Mouse (Mus musculus): Measurements from ENCODE around the gene Rtl5. TPM values are rescaled to one million over a fixed set of nuclear protein-coding genes. Genes with fewer than 3 reads are reported as not detected.
A peak's percentile ranks its signal among the peaks of the same experiment; 100 is the strongest.

The Rtl5 gene
- polyA plus RNA-seq, 1 experiment from 2014 or later: 1.7 TPM

DNA sequence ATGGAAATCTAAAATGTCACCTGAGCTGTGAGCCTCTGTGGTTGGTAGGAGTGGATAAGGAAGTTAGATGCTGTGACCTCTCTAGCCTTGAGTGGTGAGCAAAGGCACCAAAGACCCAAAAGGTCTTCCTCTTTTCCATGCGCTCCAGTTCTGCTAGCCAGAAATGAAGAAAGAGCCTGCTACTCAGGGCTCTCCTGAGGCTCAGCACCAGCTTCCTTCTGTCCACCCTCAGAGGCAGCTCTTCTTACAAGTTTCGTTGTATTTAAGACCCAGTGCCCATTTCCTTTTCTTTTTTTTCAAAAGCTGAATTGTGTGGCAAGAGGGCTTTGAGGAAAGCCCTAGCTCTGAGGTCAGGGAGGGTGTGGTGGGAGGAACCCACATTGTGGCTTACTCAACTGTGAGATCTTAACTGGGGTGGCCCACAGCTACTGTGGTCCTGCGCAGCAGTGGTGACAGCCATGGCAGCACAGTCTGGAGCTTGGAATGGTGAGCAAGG is 34.2 kb downstream of the Rtl5 start:
- no peak overlapping the region for H3K4me3 ChIP-seq (ENCODE audit: low read depth, low read length)
- ATAC-seq: peak; percentile 38; the same call in 1 of the 2 replicates
- H3K4me1 ChIP-seq (ENCODE audit: insufficient read depth, low read depth, low read length): no peaks in the 10 kb centered on the region
- no peak overlapping the region for H3K4me2 ChIP-seq (replicated peaks; ENCODE audit: low read depth, low read length)
- no peaks in the 10 kb centered on the region for H3K36me3 ChIP-seq (ENCODE audit: insufficient read depth, low read length)
- peak; percentile 21 for DNase-seq (ENCODE audit: low spot score)
- H3K27ac ChIP-seq (ENCODE audit: low read length): no peak overlapping the region
- H3K9ac ChIP-seq (replicated peaks; ENCODE audit: low read depth): no peak overlapping the region
- H3K9me3 ChIP-seq (ENCODE audit: low read length): no peaks in the 10 kb centered on the region
- no peaks in the 10 kb centered on the region for H3K27me3 ChIP-seq (replicated peaks; ENCODE audit: insufficient read depth, low read length)
- WGBS: 74% methylated on average over 3 of the region's 3 CpGs
- TF ChIP-seq CTCF (IDR thresholded peaks at IDR 0.05): no peak
- TF ChIP-seq EP300 (IDR thresholded peaks at IDR 0.05): no peak

GRCm38 (mm10) chrX:102035671-102036070 is 35.4 kb downstream of the Rtl5 start:
- WGBS: 56% methylated on average over 3 of the region's 3 CpGs
- Histone ChIP-seq H3K27me3 (replicated peaks; ENCODE audit: insufficient read depth, low read length) (no peaks in the 10 kb centered on the region), H3K9me3 (ENCODE audit: low read length) (no peaks in the 10 kb centered on the region), H3K36me3 (ENCODE audit: insufficient read depth, low read length) (no peaks in the 10 kb centered on the region), H3K9ac (replicated peaks; ENCODE audit: low read depth) (no peak overlapping the region), H3K4me1 (ENCODE audit: insufficient read depth, low read depth, low read length) (no peaks in the 10 kb centered on the region), H3K27ac (ENCODE audit: low read length) (no peak overlapping the region), H3K4me3 (ENCODE audit: low read depth, low read length) (no peak overlapping the region), H3K4me2 (replicated peaks; ENCODE audit: low read depth, low read length) (no peak overlapping the region)
- TF ChIP-seq CTCF (IDR thresholded peaks at IDR 0.05): no peak
- no peak for TF ChIP-seq EP300 (IDR thresholded peaks at IDR 0.05)
- ATAC-seq: no peak
- no peak for DNase-seq (ENCODE audit: low spot score)

DNA sequence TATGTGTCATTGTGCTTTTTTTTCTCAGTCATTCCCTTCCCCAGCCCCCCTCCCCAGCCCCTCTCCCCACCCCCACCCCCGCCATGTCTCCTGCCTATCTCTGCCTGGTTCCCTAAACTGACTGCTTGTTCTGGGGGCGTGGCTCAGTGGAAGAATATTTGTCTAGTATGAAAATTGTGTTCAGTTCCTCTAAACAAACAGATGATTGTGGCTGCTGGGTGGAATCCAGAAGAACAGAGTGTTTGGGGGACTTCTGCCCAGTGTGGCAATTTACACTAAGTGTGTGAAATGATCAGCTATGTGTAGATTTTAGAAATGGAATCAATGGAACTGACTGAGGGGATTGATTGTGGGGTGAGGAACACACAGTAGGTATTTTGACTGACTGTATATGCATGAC is 37.5 kb downstream of the Rtl5 start:
- no peak overlapping the region for H3K4me3 ChIP-seq (ENCODE audit: low read depth, low read length)
- H3K4me2 ChIP-seq (replicated peaks; ENCODE audit: low read depth, low read length): no peak overlapping the region
- ATAC-seq: no peak
- no peak overlapping the region for H3K9ac ChIP-seq (replicated peaks; ENCODE audit: low read depth)
- H3K9me3 ChIP-seq (ENCODE audit: low read length): no peaks in the 10 kb centered on the region
- TF ChIP-seq EP300 (IDR thresholded peaks at IDR 0.05): no peak
- no peak for TF ChIP-seq CTCF (IDR thresholded peaks at IDR 0.05)
- DNase-seq (ENCODE audit: low spot score): no peak
- H3K27ac ChIP-seq (ENCODE audit: low read length): no peak overlapping the region
- WGBS: 92% methylated on average over 2 of the region's 2 CpGs
- no peaks in the 10 kb centered on the region for H3K4me1 ChIP-seq (ENCODE audit: insufficient read depth, low read depth, low read length)
- no peaks in the 10 kb centered on the region for H3K36me3 ChIP-seq (ENCODE audit: insufficient read depth, low read length)
- H3K27me3 ChIP-seq (replicated peaks; ENCODE audit: insufficient read depth, low read length): no peaks in the 10 kb centered on the region

DNA sequence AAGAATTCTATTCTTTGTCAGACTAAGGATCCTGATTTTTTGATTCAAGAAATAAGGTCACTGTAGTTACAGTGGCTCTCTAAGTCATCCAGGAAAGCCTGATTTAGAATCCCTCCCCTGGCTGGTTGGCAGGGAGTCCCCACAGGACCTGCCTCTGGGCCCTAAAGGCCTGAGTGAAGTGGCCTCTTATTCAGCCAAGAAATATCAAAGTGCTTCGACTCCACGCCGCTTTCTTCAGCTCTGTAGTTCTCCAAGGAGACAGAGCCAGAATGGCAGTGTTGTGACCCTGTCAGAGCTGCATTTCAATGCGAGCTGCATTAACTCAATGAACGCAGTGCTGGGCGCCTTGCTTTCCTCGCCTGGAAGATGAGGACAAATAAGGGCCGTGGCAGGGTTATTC is 38.7 kb downstream of the Rtl5 start:
- H3K27me3 ChIP-seq (replicated peaks; ENCODE audit: insufficient read depth, low read length): no peaks in the 10 kb centered on the region
- ATAC-seq (no peak), DNase-seq (ENCODE audit: low spot score) (no peak)
- no peak overlapping the region for H3K9ac ChIP-seq (replicated peaks; ENCODE audit: low read depth)
- no peak overlapping the region for H3K4me3 ChIP-seq (ENCODE audit: low read depth, low read length)
- 74% methylated on average over 8 of the region's 8 CpGs for whole genome bisulfite sequencing
- no peak overlapping the region for H3K27ac ChIP-seq (ENCODE audit: low read length)
- no peaks in the 10 kb centered on the region for H3K9me3 ChIP-seq (ENCODE audit: low read length)
- TF ChIP-seq EP300 (IDR thresholded peaks at IDR 0.05) (no peak), CTCF (IDR thresholded peaks at IDR 0.05) (no peak)
- no peaks in the 10 kb centered on the region for H3K4me1 ChIP-seq (ENCODE audit: insufficient read depth, low read depth, low read length)
- H3K36me3 ChIP-seq (ENCODE audit: insufficient read depth, low read length): no peaks in the 10 kb centered on the region
- H3K4me2 ChIP-seq (replicated peaks; ENCODE audit: low read depth, low read length): no peak overlapping the region

- ATAC-seq (peak; percentile 81), DNase-seq (ENCODE audit: low spot score) (peak; percentile 44)
- Histone ChIP-seq H3K9ac (replicated peaks; ENCODE audit: low read depth) (no peak overlapping the region), H3K4me1 (ENCODE audit: insufficient read depth, low read depth, low read length) (no peaks in the 10 kb centered on the region), H3K9me3 (ENCODE audit: low read length) (no peaks in the 10 kb centered on the region), H3K4me2 (replicated peaks; ENCODE audit: low read depth, low read length) (no peak overlapping the region), H3K36me3 (ENCODE audit: insufficient read depth, low read length) (no peaks in the 10 kb centered on the region), H3K27ac (ENCODE audit: low read length) (no peak overlapping the region), H3K27me3 (replicated peaks; ENCODE audit: insufficient read depth, low read length) (no peaks in the 10 kb centered on the region), H3K4me3 (ENCODE audit: low read depth, low read length) (no peak overlapping the region)
- WGBS: 26% methylated on average over 6 of the region's 6 CpGs
- TF ChIP-seq CTCF (IDR thresholded peaks at IDR 0.05): no peak
- TF ChIP-seq EP300 (IDR thresholded peaks at IDR 0.05): no peak
Observed at GRCm38 (mm10) chrX:102031851-102032250, 39.3 kb downstream of the Rtl5 start.

DNA sequence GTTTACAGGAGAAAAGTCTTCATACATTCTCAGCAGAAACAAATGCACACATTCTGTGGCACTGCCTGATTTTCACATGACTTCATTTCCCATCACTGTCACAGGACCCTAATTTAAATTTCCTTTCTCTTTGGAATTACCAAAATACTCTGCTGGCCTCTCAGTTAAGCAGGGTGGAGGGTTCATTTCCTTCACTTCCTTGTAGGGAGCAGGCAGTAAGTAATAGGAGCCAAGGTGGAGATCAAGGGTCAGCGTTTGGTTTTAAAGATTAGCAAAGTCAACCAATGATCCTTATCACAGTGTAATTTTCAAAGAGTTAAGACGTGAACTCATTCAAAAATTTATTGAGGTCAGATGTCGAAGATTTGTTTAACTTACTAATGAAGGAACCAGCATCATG is 46.1 kb downstream of the Rtl5 start:
- H3K4me2 ChIP-seq (replicated peaks; ENCODE audit: low read depth, low read length): no peak overlapping the region
- no peaks in the 10 kb centered on the region for H3K27me3 ChIP-seq (replicated peaks; ENCODE audit: insufficient read depth, low read length)
- no peak for ATAC-seq
- DNase-seq (ENCODE audit: low spot score): no peak
- H3K9ac ChIP-seq (replicated peaks; ENCODE audit: low read depth): no peak overlapping the region
- WGBS: 37% methylated on average over 3 of the region's 3 CpGs
- no peaks in the 10 kb centered on the region for H3K9me3 ChIP-seq (ENCODE audit: low read length)
- no peak for TF ChIP-seq EP300 (IDR thresholded peaks at IDR 0.05)
- TF ChIP-seq CTCF (IDR thresholded peaks at IDR 0.05): no peak
- H3K4me3 ChIP-seq (ENCODE audit: low read depth, low read length): no peak overlapping the region
- no peak overlapping the region for H3K27ac ChIP-seq (ENCODE audit: low read length)
- H3K4me1 ChIP-seq (ENCODE audit: insufficient read depth, low read depth, low read length): no peaks in the 10 kb centered on the region
- H3K36me3 ChIP-seq (ENCODE audit: insufficient read depth, low read length): no peaks in the 10 kb centered on the region

Measured in lung, postnatal 0 days (tissue).